Mouse (Mus musculus) mouse embryonic stem cell (cell line): ENCODE measurements around the gene Apoe.

Source experiments
- in situ Hi-C, 2 experiments: fragments of 300-500 bp; cut with MboI; formaldehyde crosslinking; loops; 1 replicate in 1 of 2; 3 replicates in 1 of 2; pipeline ENCODE4 v1.14.3; 2019 to 2020; ENCODE audit warnings: low sequenced_read_pairs in 2 of 2, low pct_unique_long_range_greater_than_20kb in 1 of 2, mixed read lengths in 1 of 2; ENCODE audit not compliant: unreplicated experiment in 1 of 2

Gene Apoe

DNA sequence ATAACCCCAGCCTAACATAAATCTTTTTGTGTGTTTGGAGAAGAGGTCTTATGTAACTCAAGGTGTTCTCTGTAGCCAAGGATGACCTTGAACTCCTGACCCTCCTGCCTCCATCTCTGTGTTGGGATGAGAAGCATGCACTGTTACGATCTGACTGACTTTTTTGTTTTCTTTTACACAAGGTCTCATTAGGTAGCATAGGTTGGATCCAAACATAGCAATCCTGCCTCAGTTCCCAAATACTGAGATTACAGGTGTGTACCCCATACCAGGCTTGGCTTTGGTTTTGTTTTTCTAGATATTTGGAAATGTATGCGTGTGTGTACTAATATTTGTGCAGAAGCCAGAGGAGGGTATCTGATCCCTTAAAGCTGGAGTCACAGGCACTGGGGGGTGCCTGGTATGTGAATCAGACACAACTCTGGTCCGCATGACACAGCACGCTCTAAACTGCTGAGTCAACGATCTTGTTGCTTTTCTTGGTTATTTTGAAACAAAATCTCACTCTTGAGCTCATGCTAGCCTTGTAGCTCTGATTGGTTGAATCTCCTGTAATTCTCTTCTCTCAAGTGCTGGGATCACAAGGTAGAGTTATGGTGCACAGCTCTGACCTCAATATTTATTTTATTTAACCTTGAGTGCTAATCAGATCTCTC lies 19.4 kb upstream of the Apoe start:
- in situ Hi-C loops = no loop called here

- in situ Hi-C loops = no loop called here
These were observed 18.4 kb upstream of the Apoe start for GRCm38 (mm10) chr7:19717346-19717745.

DNA sequence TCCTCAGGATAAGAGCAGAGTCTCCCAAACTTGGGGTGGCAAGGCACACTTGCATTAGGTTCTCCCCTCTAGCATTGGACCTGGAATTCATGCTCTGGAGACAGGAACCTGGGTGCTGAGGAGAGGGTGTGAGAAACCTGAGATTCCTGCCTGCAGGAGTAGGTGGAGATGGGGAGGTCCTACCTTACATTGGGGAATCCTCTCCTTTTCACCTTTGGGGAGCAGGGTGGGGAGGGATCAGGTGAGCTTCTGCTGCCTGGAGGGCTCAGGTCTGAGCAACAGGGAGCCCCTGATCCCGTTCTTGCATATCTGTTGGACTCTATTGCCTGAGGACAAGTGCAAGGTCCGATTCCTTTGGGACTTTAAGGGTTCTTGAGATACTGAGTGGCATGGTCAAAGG lies 17.8 kb upstream of the Apoe start:
- in situ Hi-C loops = no loop called here

DNA sequence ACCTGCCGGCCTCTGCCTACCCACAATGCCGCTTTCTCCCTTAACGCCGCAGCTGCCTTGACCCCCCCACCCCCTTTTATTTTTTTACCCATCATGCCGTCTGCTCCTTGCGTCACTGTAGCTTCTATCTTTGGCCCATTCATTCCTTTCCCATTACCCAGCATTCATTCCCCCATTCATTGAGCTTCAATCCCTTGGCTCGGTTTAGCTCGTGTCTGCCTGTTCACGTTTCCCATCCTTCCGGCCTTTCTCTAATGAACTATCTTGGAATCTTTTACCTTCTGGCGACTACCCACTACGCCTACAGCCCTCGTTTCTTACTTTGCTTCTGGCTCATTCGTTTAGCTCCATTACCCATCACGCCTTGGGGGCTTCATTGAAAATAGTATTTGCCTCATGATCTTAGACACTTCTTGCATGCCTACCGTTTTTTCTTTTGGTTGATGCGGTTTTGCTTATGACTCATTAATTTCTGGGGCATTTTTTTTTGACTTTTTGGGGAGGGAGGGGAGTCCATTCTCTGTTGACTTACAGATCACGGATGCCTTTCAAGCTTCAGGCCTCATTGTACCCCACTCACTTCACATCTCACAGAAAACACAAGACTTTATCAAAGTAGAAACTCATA lies 17.2 kb upstream of the Apoe start:
- in situ Hi-C loops = no loop called here

DNA sequence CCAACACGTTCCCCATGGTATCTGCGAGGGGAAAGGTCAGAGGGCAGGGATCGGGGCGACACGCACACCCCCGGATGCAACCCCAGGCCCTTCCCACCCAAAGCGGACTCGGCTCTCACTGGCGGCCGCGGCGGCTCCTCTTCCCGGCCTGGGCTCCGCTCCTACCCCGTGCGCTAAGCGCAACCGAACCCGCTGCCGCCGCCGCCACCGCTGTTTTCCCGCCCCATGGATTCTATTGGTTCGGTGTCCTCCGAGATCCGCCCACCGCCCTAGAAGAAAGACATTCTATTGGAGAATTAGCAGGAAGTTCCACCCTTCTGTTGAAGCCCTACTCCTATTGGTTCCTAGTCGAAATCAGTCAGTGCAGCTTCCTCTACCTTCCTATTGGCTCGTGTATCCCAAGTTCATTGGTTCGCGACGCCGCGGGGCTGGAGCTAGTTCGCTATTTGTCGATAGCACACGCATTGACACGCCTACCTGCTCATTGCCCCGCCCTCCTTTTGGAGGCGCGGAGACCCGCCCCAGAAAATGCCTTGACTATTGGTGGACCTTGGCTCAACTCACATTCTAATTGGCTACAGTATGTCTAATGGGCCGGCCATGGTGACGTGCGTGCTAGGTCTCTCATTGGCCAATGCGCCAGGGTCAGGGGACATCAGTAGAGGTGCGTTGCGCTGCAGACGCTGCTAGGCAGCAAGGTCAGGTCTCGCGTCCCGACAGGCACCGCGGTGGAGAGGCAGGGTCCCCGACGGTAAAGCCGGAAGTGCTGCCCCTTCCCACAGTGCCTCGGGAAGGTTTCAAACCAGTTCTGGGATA lies 16.5 kb upstream of the Apoe start, which contains the start of gene Tomm40:
Tomm40 (minus strand) TSS at position 200 of the 816 bp plus-strand sequence.
- in situ Hi-C loops = no loop called here

DNA sequence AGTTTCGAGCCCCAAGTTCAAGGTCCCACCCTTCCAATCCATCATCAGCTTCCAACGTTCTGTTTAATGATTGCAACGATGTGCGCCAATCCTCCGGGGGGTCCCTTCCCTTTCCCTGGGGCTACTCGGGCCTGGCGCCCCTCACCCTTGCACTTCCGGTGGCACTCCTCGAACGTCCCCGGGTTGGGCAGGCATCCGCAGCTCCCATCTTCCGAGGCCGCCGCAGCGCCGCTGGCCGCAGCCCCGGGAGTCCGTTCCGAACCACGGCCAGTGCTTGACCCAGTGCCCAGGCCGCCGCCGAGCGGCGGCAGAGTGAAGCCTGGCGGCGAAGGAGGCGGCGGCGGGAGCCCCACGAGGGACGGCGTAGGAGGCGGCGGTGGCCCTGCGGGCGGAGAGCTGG lies 15.8 kb upstream of the Apoe start:
- in situ Hi-C loops = loop anchor here (5.0 kb wide), 1 partner anchor 48 kb away; the partner anchor contains the start of gene Clptm1 (in 2 of the 2)

DNA sequence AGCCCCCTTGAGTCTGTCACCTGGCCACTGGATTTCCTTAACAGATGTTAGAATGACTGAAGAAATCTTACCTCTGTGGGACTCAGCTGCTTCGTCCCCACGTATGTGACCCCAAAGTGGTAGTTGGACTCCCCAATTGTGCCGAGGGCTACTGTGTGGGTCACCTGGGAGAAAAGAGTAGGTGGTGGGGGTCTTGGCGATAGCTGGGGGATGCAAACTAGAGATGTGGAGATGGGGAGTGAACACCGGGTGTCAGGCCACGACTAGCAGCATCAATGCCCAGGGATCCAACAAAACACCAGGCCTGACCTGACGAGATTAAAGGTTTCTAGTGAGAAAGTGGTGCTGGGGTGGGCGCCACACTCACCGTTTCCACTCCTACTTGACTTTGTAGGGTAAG lies 14.6 kb upstream of the Apoe start:
- in situ Hi-C loops = loop anchor here (5.0 kb wide), 1 partner anchor 46 kb away; the partner anchor contains the start of gene Clptm1 (in 2 of the 2)

- in situ Hi-C loops = loop anchor here (5.0 kb wide), 1 partner anchor 46 kb away; the partner anchor contains the start of gene Clptm1 (in 2 of the 2)
These were observed 14.2 kb upstream of the Apoe start for GRCm38 (mm10) chr7:19713196-19713595.

DNA sequence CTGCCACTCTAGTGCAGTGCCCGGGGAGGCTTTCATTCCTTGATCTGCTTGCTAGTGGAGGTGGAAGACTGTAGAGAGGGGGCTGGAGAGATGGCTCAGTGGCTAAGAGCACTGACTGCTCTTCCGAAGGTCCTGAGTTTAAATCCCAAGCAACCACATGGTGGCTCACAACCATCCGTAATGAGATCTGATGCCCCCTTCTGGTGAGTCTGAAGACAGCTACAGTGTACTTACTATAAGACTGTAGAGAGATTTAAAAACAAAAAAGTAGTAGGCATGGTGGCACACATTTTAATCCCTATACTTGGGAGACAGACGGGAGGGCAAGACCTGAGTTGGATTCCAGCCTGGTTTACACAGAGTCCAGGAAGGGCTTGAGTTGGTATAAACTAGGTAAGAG lies 13.4 kb upstream of the Apoe start:
- in situ Hi-C loops = loop anchor here (5.0 kb wide), 1 partner anchor 45 kb away; the partner anchor contains the start of gene Clptm1 (in 2 of the 2)

DNA sequence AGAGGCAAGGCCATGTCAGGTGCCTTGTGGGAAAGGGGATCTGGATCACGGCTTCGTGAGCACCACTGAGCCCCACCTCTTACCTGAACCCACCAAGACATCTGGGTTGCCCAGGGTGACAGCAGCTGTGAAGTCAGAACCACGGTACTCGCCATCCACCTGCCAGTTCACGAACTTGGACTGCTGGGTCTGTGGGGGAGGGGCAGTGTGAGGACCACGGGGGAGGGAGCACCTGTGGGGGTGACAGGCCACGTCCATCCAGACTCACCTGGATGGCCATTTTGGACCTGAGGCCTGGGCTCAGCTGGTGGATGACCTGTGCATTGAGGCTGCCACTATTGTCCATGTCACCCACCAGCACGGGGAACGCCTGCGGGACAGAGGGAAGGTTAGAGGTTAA lies 11.7 kb upstream of the Apoe start:
- in situ Hi-C loops = loop anchor here (5.0 kb wide), 1 partner anchor 43 kb away; the partner anchor contains the start of gene Clptm1 (in 2 of the 2)

DNA sequence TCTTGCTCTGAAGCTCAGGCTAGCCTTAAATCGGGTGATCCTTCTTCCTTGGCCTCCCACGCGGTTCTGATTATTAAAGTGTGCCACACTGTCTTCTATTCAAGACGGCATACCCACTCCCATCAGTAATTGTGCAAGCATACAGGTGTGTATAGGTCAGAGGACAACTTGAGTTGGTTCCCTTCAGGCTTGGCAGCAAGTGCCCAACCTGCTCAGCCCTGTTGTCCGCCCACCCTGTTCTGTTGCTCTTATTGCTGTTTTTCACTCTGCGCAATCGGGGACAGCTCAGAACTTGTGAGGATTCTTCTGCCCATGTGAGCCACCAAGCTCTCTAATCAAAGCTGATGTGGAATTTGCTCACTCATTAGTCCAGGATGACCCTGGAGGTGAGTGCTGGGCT lies 6.3 kb upstream of the Apoe start:
- in situ Hi-C loops = no loop called here

DNA sequence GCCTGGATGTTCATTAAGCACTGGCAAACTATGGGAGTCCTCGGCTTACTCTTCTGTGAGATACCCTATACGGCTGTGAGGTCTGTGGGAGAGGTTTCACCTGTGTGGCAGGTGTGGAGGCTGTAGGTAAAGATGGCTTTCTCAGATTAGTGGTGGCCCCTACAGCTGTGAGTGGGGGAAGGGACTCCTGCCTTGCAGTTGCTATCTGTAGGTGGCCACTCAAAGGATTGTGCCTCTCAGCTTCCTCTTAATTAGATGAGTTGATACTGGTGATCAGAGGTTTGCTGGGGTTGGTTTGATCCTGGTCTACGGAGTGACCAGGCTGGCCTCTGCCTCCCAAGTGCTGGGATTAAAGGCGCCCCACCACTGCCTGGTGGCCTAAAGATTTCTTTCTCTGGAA lies 5.5 kb upstream of the Apoe start:
- in situ Hi-C loops = no loop called here

- in situ Hi-C loops = no loop called here
These were observed 4.0 kb upstream of the Apoe start for GRCm38 (mm10) chr7:19702859-19703555.

DNA sequence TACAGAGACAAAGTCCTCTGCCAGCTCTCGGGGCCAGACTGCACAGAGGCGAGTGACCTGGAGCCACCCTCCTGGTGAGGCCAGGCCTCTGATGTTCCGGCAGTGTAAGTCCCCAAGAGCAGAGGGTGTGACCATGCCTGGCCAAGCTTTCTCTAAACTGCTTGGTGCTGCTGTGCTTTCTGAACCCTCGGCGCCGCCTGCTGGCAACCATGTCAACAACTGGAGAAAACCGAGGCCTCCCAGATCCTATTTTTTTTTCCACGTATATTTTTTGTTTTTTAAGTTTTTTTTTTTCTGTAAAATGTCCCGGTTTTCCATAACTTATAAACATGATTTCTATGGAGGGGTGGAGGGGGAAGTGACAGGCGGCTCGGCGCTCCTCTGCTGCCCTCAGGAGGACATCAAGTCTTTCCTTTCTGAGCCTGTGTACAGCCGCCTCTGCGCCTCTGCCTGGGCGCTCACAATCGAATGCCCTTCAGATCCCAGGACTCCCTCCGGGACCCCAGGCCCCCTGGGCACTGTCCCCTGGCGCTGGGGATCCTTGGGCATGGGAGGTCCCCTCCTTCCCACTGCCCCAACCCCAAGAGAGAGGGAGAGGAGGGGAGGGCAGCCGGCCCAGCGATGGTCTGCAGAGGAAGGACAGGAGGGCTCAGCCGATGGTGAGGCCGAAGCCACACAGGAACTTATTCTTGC lies 2.2 kb upstream of the Apoe start:
- in situ Hi-C loops = no loop called here

GRCm38 (mm10) chr7:19700299-19701068 lies 1.5 kb upstream of the Apoe start:
- in situ Hi-C loops = no loop called here

DNA sequence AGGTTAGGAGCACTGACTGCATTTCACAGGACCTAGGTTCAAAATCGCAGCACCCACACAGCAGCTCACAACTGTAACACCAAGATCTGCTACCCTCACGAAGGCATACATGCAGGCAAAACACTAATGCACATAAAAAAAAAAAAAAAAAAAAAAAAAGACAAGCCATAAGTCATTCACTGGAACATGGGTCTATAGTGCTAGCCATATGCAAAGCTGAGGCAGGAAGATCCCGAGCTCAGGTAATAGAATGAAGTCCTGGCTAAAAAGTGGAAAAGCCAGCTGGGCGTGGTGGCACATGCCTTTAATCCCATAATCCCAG lies 800 bp upstream of the Apoe start:
- in situ Hi-C loops = no loop called here
